Mouse (Mus musculus) stomach, embryonic 16.5 days (tissue): ENCODE data around the gene Gp1ba. TPM values are rescaled to one million over a fixed set of nuclear protein-coding genes. Genes with fewer than 3 reads are reported as not detected.

Experiments
- polyA plus RNA-seq: library from polyadenylated mRNA; unstranded; fragments of >200 nt; fragmentation: Nextera tagmentation; extraction: Ambion mirVana; gene quantifications from 2 replicates; pipeline ENCODE4 v1.2.1, GENCODE M21; 2015

The Gp1ba gene
- polyA plus RNA-seq, 1 experiment from 2014 or later: 0.19 TPM

Other genes with a start within 250 kb of the Gp1ba start
- 32.0 and 32.2 TPM in 2 replicates for gene Pelp1, start 229.1 kb upstream of the Gp1ba start, polyA plus RNA-seq
- gene Arrb2, start 206.5 kb upstream of the Gp1ba start, polyA plus RNA-seq: 14.7 and 14.8 TPM in 2 replicates
- gene Med11, start 187.2 kb upstream of the Gp1ba start, polyA plus RNA-seq: 37.4 and 37.9 TPM in 2 replicates
- 0.45 and 0.97 TPM in 2 replicates for gene Zmynd15, start 179.7 kb upstream of the Gp1ba start, polyA plus RNA-seq
- 9.0 and 10.5 TPM in 2 replicates for gene Cxcl16, start 179.1 kb upstream of the Gp1ba start, polyA plus RNA-seq
- gene Tm4sf5, start 133.9 kb upstream of the Gp1ba start, polyA plus RNA-seq: 58.3 and 60.0 TPM in 2 replicates
- gene Vmo1, start 124.5 kb upstream of the Gp1ba start, polyA plus RNA-seq: 0.36 and 0.92 TPM in 2 replicates
- 1.9 and 2.0 TPM in 2 replicates for gene Gltpd2, start 119.9 kb upstream of the Gp1ba start, polyA plus RNA-seq
- 614 and 657 TPM in 2 replicates for gene Psmb6, start 113.8 kb upstream of the Gp1ba start, polyA plus RNA-seq
- not detected in 2 replicates for gene Gm40193, start 106.2 kb upstream of the Gp1ba start, polyA plus RNA-seq
- 17.8 and 21.5 TPM in 2 replicates for gene Pld2, start 99.1 kb upstream of the Gp1ba start, polyA plus RNA-seq
- gene Mink1, start 76.2 kb upstream of the Gp1ba start, polyA plus RNA-seq: 12.5 and 13.0 TPM in 2 replicates
- gene 4930544D05Rik, start 23.3 kb upstream of the Gp1ba start, polyA plus RNA-seq: not detected in 2 replicates
- 0.37 TPM in 1 of 2 replicates, not detected in the other for gene Chrne, start 19.9 kb upstream of the Gp1ba start, polyA plus RNA-seq
- gene Rnf167, start 8.1 kb downstream of the Gp1ba start, polyA plus RNA-seq: 104 and 111 TPM in 2 replicates
- 163 and 169 TPM in 2 replicates for gene Slc25a11, start 8.4 kb downstream of the Gp1ba start, polyA plus RNA-seq
- gene Pfn1, start 15.5 kb downstream of the Gp1ba start, polyA plus RNA-seq: 1,820 and 1,821 TPM in 2 replicates
- 19.3 and 126 TPM in 2 replicates for gene Eno3, start 18.1 kb downstream of the Gp1ba start, polyA plus RNA-seq
- gene Spag7, start 30.3 kb downstream of the Gp1ba start, polyA plus RNA-seq: 148 and 149 TPM in 2 replicates
- 14.2 and 15.8 TPM in 2 replicates for gene Camta2, start 49.0 kb downstream of the Gp1ba start, polyA plus RNA-seq
- gene Inca1, start 61.0 kb downstream of the Gp1ba start, polyA plus RNA-seq: 1.3 and 1.5 TPM in 2 replicates
- gene Kif1c, start 61.4 kb downstream of the Gp1ba start, polyA plus RNA-seq: 2.6 and 3.0 TPM in 2 replicates
- gene Zfp3, start 125.1 kb downstream of the Gp1ba start, polyA plus RNA-seq: 5.0 and 5.9 TPM in 2 replicates
- 0.66 TPM in 1 of 2 replicates, not detected in the other for gene Scimp, start 173.5 kb downstream of the Gp1ba start, polyA plus RNA-seq
- gene Rabep1, start 205.7 kb downstream of the Gp1ba start, polyA plus RNA-seq: 22.2 and 27.5 TPM in 2 replicates